Mouse (Mus musculus) C2C12 (cell line): ENCODE data around the gene Palmd. TPM values are rescaled to one million over a fixed set of nuclear protein-coding genes. Genes with fewer than 3 reads are reported as not detected.
A peak's percentile ranks its signal among the peaks of the same experiment; 100 is the strongest.

Source experiments
- H3K27me3 ChIP-seq: one replicate; pipeline ENCODE4 v1.6.1; 2011; ENCODE audit not compliant: control insufficient read depth, insufficient read depth, insufficient read length
- H3K36me3 ChIP-seq: one replicate; pipeline ENCODE4 v1.6.1; 2011; ENCODE audit not compliant: control insufficient read depth, insufficient read depth
- H3K4me3 ChIP-seq: one replicate; pipeline ENCODE4 v1.5.1; 2011; ENCODE audit warnings: mild to moderate bottlenecking, control low read depth; ENCODE audit not compliant: poor library complexity, insufficient read depth, severe bottlenecking
- H3K79me2 ChIP-seq: one replicate; pipeline ENCODE4 v1.6.1; 2011; ENCODE audit not compliant: control insufficient read depth, insufficient read depth
- H3K79me3 ChIP-seq: one replicate; pipeline ENCODE4 v1.6.1; 2011; ENCODE audit warnings: low read depth, control low read depth
- H3ac ChIP-seq: one replicate; pipeline ENCODE3; 2011; ENCODE audit warnings: low read depth; ENCODE audit not compliant: control insufficient read depth, insufficient read length
- CEBPB ChIP-seq: IDR thresholded peaks from one replicate; pipeline ENCODE4 v1.6.1; 2011; ENCODE audit warnings: low read depth, mild to moderate bottlenecking, control low read depth, moderate library complexity
- CTCF ChIP-seq: IDR thresholded peaks from one replicate; pipeline ENCODE4 v1.5.1; 2011; ENCODE audit not compliant: control insufficient read depth, insufficient read depth, insufficient read length
- FOSL1 ChIP-seq: IDR thresholded peaks from one replicate; pipeline ENCODE4 v1.8.0; 2011; ENCODE audit warnings: mild to moderate bottlenecking, low read length; ENCODE audit not compliant: poor library complexity, insufficient read depth, severe bottlenecking
- MAX ChIP-seq: IDR thresholded peaks from one replicate; pipeline ENCODE4 v1.6.1; 2011; ENCODE audit warnings: mild to moderate bottlenecking, control low read depth
- MYOD1 ChIP-seq: IDR thresholded peaks from one replicate; pipeline ENCODE4 v1.6.1; 2011; ENCODE audit warnings: low read depth; ENCODE audit not compliant: control insufficient read depth, insufficient read length
- MYOG ChIP-seq: IDR thresholded peaks from one replicate; pipeline ENCODE4 v1.6.1; 2011; ENCODE audit not compliant: control insufficient read depth, insufficient read length; ENCODE audit errors: extremely low read depth
- USF1 ChIP-seq: IDR thresholded peaks from one replicate; pipeline ENCODE4 v1.6.1; 2011; ENCODE audit warnings: low read depth, mild to moderate bottlenecking, control low read depth, moderate library complexity
- polyA plus RNA-seq: library from polyadenylated mRNA; unstranded; fragments of >200 nt; fragmentation: generic; extraction: Trizol; gene quantifications from one replicate; pipeline ENCODE4 v1.2.1, GENCODE M21; 2012; ENCODE audit warnings: missing spikeins

Gene Palmd
- polyA plus RNA-seq, 1 experiment = 0.04 TPM

DNA sequence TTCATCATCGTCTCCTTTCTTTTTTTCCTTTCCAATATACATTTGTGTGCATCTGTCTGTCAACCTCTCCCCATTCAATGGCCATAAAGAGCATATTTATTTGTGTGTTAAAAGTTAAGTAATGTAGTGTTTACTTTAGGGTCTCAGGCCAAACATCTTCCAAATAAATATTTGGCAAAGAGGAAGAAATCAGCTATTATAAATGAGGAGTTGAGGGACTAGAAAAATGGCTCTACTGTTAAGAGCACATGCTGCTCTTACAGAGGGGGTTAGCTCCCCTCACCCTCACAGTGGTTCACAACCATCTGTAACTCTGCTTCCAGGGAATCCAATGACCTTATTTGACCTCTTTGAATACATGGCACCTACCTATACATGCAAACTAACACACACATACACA, 35.6 kb downstream of the Palmd start:
- Histone ChIP-seq H3K79me2 (no peaks in the 10 kb centered on the region), H3ac (no peak overlapping the region), H3K4me3 (no peak overlapping the region), H3K27me3 (no peaks in the 10 kb centered on the region), H3K79me3 (no peaks in the 10 kb centered on the region), H3K36me3 (no peaks in the 10 kb centered on the region)
- no peak for TF ChIP-seq USF1
- no peak for TF ChIP-seq MYOG
- no peak for TF ChIP-seq CTCF
- no peak for TF ChIP-seq MAX
- no peak for TF ChIP-seq MYOD1

DNA sequence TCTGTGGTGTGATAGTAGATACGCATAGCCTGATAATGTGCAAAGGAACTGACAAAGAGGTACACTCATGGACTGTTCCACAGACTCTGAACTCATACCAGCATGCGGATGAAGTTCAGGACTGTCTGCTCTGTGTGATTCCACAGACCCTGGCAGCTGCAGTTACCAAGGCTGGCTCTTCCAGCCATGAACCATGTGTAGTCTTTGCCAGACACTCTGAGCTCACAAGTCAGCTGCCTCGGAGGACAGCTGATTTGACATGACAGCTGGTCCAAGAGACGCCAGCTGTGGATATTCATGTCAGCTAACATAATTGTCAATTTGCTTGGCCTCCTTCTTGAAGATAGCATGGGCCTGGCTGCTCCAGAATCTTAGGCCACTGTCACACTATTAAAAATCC, 39.8 kb downstream of the Palmd start:
- no peaks in the 10 kb centered on the region for H3K36me3 ChIP-seq
- H3K4me3 ChIP-seq = no peak overlapping the region
- TF ChIP-seq MYOD1 = peak; percentile 93
- no peak for TF ChIP-seq MYOG
- no peak overlapping the region for H3ac ChIP-seq
- H3K27me3 ChIP-seq = no peaks in the 10 kb centered on the region
- no peaks in the 10 kb centered on the region for H3K79me3 ChIP-seq
- no peaks in the 10 kb centered on the region for H3K79me2 ChIP-seq

DNA sequence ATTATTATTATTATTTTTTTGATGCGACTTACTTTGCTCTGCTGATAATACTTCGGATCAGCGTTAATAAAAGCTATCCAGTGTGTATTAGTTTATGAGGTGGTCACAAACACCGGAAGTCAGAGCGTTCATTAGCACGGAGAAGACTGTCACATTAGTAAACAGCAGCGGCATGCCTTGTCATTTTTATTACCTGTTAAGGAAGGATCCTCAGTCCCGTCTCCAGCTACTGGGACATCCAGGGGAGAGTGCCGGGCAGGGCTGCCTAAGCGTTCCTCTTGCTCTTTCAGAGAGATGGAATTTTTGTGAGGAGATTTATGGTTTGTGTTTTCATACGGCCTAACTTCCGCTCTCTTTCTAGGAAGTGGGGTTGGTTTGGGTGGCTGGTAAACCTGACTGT, 45.7 kb downstream of the Palmd start:
- no peaks in the 10 kb centered on the region for H3K27me3 ChIP-seq
- no peaks in the 10 kb centered on the region for H3K36me3 ChIP-seq
- no peaks in the 10 kb centered on the region for H3K79me3 ChIP-seq
- H3ac ChIP-seq = no peak overlapping the region
- H3K4me3 ChIP-seq = no peak overlapping the region
- H3K79me2 ChIP-seq = no peaks in the 10 kb centered on the region
- TF ChIP-seq MAX = no peak
- no peak for TF ChIP-seq CTCF
- TF ChIP-seq MYOD1 = no peak
- no peak for TF ChIP-seq CEBPB
- no peak for TF ChIP-seq MYOG
- TF ChIP-seq USF1 = no peak
- no peak for TF ChIP-seq FOSL1

DNA sequence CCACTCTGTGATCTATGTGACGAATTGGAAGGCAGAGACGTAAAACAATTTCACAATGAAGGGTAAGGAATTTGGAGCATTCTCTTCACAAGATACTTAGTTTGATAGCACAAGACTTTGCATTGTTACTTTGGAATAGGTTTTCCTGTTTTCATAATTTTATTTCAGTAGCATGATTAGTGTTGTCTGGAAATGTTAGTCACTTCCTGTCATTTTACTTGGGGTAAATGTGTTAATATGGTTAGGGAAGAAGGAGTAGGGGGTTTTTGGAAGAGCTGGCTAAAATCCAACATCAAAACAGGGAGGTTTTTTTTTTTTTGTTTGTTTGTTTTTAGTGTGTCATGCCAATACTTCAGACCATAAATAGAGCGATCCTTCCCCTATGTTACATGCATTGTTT, 47.3 kb downstream of the Palmd start:
- Histone ChIP-seq H3K79me3 (no peaks in the 10 kb centered on the region), H3K27me3 (no peaks in the 10 kb centered on the region), H3K36me3 (no peaks in the 10 kb centered on the region), H3K79me2 (no peaks in the 10 kb centered on the region), H3ac (no peak overlapping the region), H3K4me3 (no peak overlapping the region)
- TF ChIP-seq MAX = no peak
- TF ChIP-seq CTCF = no peak
- no peak for TF ChIP-seq MYOD1
- TF ChIP-seq MYOG = no peak
- TF ChIP-seq CEBPB = no peak
- TF ChIP-seq FOSL1 = no peak
- TF ChIP-seq USF1 = no peak

DNA sequence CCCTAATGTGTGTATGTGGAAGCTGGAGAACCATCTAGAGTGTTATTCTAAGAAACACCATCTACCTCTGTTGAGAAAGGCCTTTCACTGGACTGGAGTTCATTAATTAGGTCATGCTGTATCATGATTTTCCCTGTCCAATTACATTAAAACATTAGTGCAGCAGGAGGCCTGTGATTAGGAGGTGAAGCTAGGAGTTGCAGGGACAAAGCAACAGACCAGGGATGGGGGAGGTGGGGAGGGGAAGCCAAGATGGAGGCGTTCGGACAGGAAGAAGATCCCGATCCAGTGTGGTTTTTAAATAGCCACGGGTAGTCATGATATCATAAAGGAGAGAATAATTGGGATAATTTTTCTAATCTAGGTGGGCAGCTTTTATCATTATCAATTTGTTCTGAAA, 51.8 kb downstream of the Palmd start:
- Histone ChIP-seq H3K4me3 (no peak overlapping the region), H3ac (no peak overlapping the region)
- TF ChIP-seq FOSL1 (no peak), MAX (no peak), MYOD1 (no peak), MYOG (no peak), CEBPB (no peak), CTCF (no peak), USF1 (no peak)

DNA sequence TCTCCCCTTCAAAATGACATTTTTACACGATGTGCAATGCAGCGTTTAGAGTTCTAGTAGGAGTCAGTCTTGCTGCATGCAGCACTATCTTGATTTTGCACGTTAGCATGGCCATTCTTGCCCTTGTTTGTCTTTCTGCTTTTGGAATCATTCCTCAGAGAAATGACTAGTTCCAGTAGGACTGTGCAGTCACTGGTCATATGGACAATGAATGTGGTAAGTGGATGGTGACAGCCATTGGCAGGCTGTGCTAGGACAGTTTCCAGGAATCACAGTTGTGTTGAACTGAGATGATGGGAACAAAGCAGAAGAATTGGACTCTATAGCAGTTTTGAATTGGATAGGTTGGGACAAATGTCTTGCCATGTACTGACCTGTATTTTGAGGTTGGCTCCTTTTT, 53.9 kb downstream of the Palmd start:
- TF ChIP-seq MYOG (no peak), CEBPB (no peak), CTCF (no peak), USF1 (no peak)
- no peaks in the 10 kb centered on the region for H3K27me3 ChIP-seq
- no peak overlapping the region for H3ac ChIP-seq
- no peaks in the 10 kb centered on the region for H3K79me2 ChIP-seq
- H3K79me3 ChIP-seq = no peaks in the 10 kb centered on the region
- no peaks in the 10 kb centered on the region for H3K36me3 ChIP-seq
- H3K4me3 ChIP-seq = no peak overlapping the region

More for the DNA sequence above, 51.8 kb downstream of the Palmd start:
- Histone ChIP-seq H3K27me3 (no peaks in the 10 kb centered on the region), H3K79me3 (no peaks in the 10 kb centered on the region), H3K79me2 (no peaks in the 10 kb centered on the region), H3K36me3 (no peaks in the 10 kb centered on the region)

DNA sequence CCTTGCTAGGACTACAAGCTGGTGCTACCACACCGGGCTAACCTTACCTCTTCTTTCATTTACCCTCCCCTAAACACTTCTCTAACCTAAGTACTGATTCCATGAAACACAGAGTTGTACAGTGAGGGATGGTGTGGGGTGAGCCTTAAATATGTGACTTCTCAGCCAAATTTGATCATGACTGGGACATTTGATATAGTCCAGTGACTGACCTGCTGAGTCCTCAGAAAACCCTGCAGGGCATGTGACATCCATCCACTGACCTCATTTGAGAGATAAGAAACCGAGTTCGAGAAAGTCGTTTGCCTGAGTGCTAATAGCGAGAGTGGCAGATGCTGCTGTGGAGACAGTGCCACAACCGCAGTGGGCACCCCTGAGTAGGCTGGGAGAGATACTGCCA, 54.4 kb downstream of the Palmd start:
- Histone ChIP-seq H3K4me3 (no peak overlapping the region), H3K27me3 (no peaks in the 10 kb centered on the region), H3K36me3 (no peaks in the 10 kb centered on the region), H3ac (no peak overlapping the region), H3K79me2 (no peaks in the 10 kb centered on the region), H3K79me3 (no peaks in the 10 kb centered on the region)
- no peak for TF ChIP-seq MYOG
- no peak for TF ChIP-seq CTCF
- TF ChIP-seq MYOD1 = no peak
- TF ChIP-seq MAX = no peak
- TF ChIP-seq FOSL1 = no peak
- TF ChIP-seq CEBPB = no peak
- TF ChIP-seq USF1 = no peak
